Mouse (Mus musculus) bone marrow, adult 2 months (tissue): ENCODE measurements around the gene Tas2r137.

Experiments
- CTCF ChIP-seq: fragments of 200-500 bp; IDR thresholded peaks from 2 replicates; pipeline ENCODE4 v1.5.1; 2011; ENCODE audit warnings: low read length, control low read depth; ENCODE audit not compliant: control insufficient read depth, insufficient read depth
- POLR2A ChIP-seq: fragments of 200-500 bp; IDR thresholded peaks from 2 replicates; pipeline ENCODE4 v1.6.1; 2011; ENCODE audit warnings: low read depth, mild to moderate bottlenecking, control low read depth, low read length, borderline replicate concordance; ENCODE audit not compliant: control insufficient read depth

DNA sequence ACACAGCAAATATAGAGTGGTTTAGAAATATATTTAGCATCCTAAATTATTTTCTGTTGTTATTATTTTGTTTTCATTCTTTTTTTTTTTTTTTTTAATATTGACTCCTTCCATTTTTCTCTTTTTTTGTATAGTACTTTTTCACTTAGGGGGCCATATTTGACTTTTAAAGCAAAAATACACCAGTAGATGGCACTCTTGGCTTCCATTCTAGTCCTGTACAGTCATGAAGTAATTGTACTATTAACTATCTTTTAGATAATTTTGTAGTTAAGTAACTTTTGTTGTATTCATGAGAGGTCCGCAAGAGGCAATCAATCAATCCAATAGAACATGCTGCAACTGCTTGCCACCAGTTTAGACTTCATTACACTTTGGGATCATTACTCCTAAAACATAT, 11.3 kb upstream of the Tas2r137 start:
- TF ChIP-seq POLR2A (no peak), CTCF (no peak)
